Mouse (Mus musculus) MEL (cell line): ENCODE data around the gene Ppt2. TPM values are rescaled to one million over a fixed set of nuclear protein-coding genes. Genes with fewer than 3 reads are reported as not detected.

ENCODE experiments used
- DNase-seq: peaks from one replicate; pipeline ENCODE4 v3.0.0; 2011; ENCODE audit warnings: low read depth, low spot score
- H3K27ac ChIP-seq: 2 replicates; pipeline ENCODE4 v1.5.1; 2012; ENCODE audit warnings: low read depth, mild to moderate bottlenecking, control low read depth, low read length, moderate library complexity; ENCODE audit not compliant: control insufficient read depth
- H3K27me3 ChIP-seq, 2 experiments: fragments of 150-350 bp in 1 of 2; sonication (generic) in 1 of 2; 2 replicates each; pipeline ENCODE4 v1.6.1; 2012; ENCODE audit warnings: low read length in 2 of 2, mild to moderate bottlenecking in 2 of 2, improper control_type of control experiment in 1 of 2, moderate library complexity in 1 of 2; ENCODE audit not compliant: insufficient read depth in 2 of 2, control insufficient read depth in 1 of 2
- H3K36me3 ChIP-seq, 2 experiments: 2 replicates each; pipeline ENCODE4 v1.6.1; 2012 to 2014; ENCODE audit warnings: low read length in 2 of 2, improper control_type of control experiment in 1 of 2, inconsistent platforms in 1 of 2, mild to moderate bottlenecking in 1 of 2; ENCODE audit not compliant: insufficient read depth in 2 of 2, control insufficient read depth in 1 of 2
- H3K4me1 ChIP-seq, 2 experiments: fragments of 150-350 bp in 1 of 2; sonication (generic) in 1 of 2; 2 replicates each; pipeline ENCODE4 v1.6.1; 2012; ENCODE audit warnings: low read length in 2 of 2, improper control_type of control experiment in 1 of 2, mild to moderate bottlenecking in 1 of 2; ENCODE audit not compliant: insufficient read depth in 2 of 2, control insufficient read depth in 1 of 2
- H3K4me3 ChIP-seq, 2 experiments: fragments of 150-350 bp in 1 of 2; sonication (generic) in 1 of 2; 2 replicates each; pipeline ENCODE4 v1.5.1; 2012; ENCODE audit warnings: low read depth in 2 of 2, low read length in 2 of 2, mild to moderate bottlenecking in 2 of 2, moderate library complexity in 2 of 2, control low read depth in 1 of 2, improper control_type of control experiment in 1 of 2; ENCODE audit not compliant: control insufficient read depth in 1 of 2, insufficient read depth in 1 of 2
- H3K79me2 ChIP-seq: 2 replicates; pipeline ENCODE4 v1.6.1; 2012; ENCODE audit warnings: mild to moderate bottlenecking, low read length, moderate library complexity; ENCODE audit not compliant: control insufficient read depth, poor library complexity, insufficient read depth
- H3K9ac ChIP-seq: 2 replicates; pipeline ENCODE4 v1.6.1; 2012; ENCODE audit warnings: low read depth, mild to moderate bottlenecking, control low read depth, low read length, moderate library complexity; ENCODE audit not compliant: control insufficient read depth, poor library complexity, severe bottlenecking
- H3K9me3 ChIP-seq: fragments of 150-350 bp; sonication (generic); replicated peaks from 2 replicates; pipeline ENCODE4 v1.6.1; 2012; ENCODE audit warnings: mild to moderate bottlenecking, low read length, improper control_type of control experiment, moderate library complexity; ENCODE audit not compliant: insufficient read depth
- BHLHE40 ChIP-seq: IDR thresholded peaks from 2 replicates; pipeline ENCODE4 v1.6.1; 2012; ENCODE audit warnings: low read depth, mild to moderate bottlenecking, inconsistent platforms, low read length, improper control_type of control experiment, borderline replicate concordance
- CHD1 ChIP-seq: IDR thresholded peaks from 2 replicates; pipeline ENCODE4 v1.6.1; 2012; ENCODE audit warnings: low read depth, mild to moderate bottlenecking, inconsistent platforms, low read length, improper control_type of control experiment
- CHD2 ChIP-seq: IDR thresholded peaks from 2 replicates; pipeline ENCODE4 v1.6.1; 2011; ENCODE audit warnings: low read length, improper control_type of control experiment
- E2F4 ChIP-seq: IDR thresholded peaks from 2 replicates; pipeline ENCODE4 v1.6.1; 2011; ENCODE audit warnings: low read depth, low read length, improper control_type of control experiment, borderline replicate concordance
- ELF1 ChIP-seq: IDR thresholded peaks from 2 replicates; pipeline ENCODE4 v1.6.1; 2014; ENCODE audit warnings: low read depth, mild to moderate bottlenecking, inconsistent platforms, low read length, improper control_type of control experiment, moderate library complexity
- ETS1 ChIP-seq: IDR thresholded peaks from 2 replicates; pipeline ENCODE4 v1.6.1; 2012; ENCODE audit warnings: low read depth, mild to moderate bottlenecking, inconsistent platforms, low read length, improper control_type of control experiment, moderate library complexity
- MAZ ChIP-seq: IDR thresholded peaks from 2 replicates; pipeline ENCODE4 v1.6.1; 2012; ENCODE audit warnings: low read depth, mild to moderate bottlenecking, inconsistent platforms, low read length, improper control_type of control experiment
- MEF2A ChIP-seq: IDR thresholded peaks from 2 replicates; pipeline ENCODE4 v1.6.1; 2014; ENCODE audit warnings: low read depth, mild to moderate bottlenecking, inconsistent platforms, low read length, improper control_type of control experiment; ENCODE audit not compliant: poor library complexity, insufficient replicate concordance, severe bottlenecking; ENCODE audit errors: extremely low read depth
- MXI1 ChIP-seq: IDR thresholded peaks from 2 replicates; pipeline ENCODE4 v1.6.1; 2011; ENCODE audit warnings: mild to moderate bottlenecking, low read depth, low read length, improper control_type of control experiment
- MYC ChIP-seq: IDR thresholded peaks from 2 replicates; pipeline ENCODE4 v1.6.1; 2011; ENCODE audit warnings: low read depth, mild to moderate bottlenecking, low read length, improper control_type of control experiment, moderate library complexity
- NELFE ChIP-seq: IDR thresholded peaks from 2 replicates; pipeline ENCODE4 v1.6.1; 2011; ENCODE audit warnings: low read depth, low read length, improper control_type of control experiment
- NRF1 ChIP-seq: IDR thresholded peaks from 2 replicates; pipeline ENCODE4 v1.6.1; 2014; ENCODE audit warnings: low read depth, mild to moderate bottlenecking, inconsistent platforms, low read length, improper control_type of control experiment, moderate library complexity; ENCODE audit not compliant: poor library complexity, insufficient read depth, severe bottlenecking
- POLR2A ChIP-seq, 2 experiments: IDR thresholded peaks; 2 replicates each; pipeline ENCODE4 v1.6.1; 2011 to 2012; ENCODE audit warnings: low read length in 2 of 2, mild to moderate bottlenecking in 2 of 2, control low read depth in 1 of 2, improper control_type of control experiment in 1 of 2, low read depth in 1 of 2, moderate library complexity in 1 of 2; ENCODE audit not compliant: control insufficient read depth in 1 of 2, insufficient read depth in 1 of 2, poor library complexity in 1 of 2
- POLR2AphosphoS2 ChIP-seq: IDR thresholded peaks from 2 replicates; pipeline ENCODE4 v1.6.1; 2011; ENCODE audit warnings: low read length, improper control_type of control experiment
- RAD21 ChIP-seq: IDR thresholded peaks from 2 replicates; pipeline ENCODE4 v1.6.1; 2011; ENCODE audit warnings: mild to moderate bottlenecking, low read depth, low read length, improper control_type of control experiment
- SMC3 ChIP-seq: IDR thresholded peaks from 2 replicates; pipeline ENCODE4 v1.6.1; 2011; ENCODE audit warnings: low read depth, low read length, improper control_type of control experiment
- TAL1 ChIP-seq: IDR thresholded peaks from 2 replicates; pipeline ENCODE4 v1.6.1; 2012; ENCODE audit warnings: mild to moderate bottlenecking, inconsistent platforms, low read length, moderate library complexity, mixed read lengths
- TBP ChIP-seq: IDR thresholded peaks from 2 replicates; pipeline ENCODE4 v1.8.0; 2011; ENCODE audit warnings: low read depth, low read length, improper control_type of control experiment
- TCF12 ChIP-seq: IDR thresholded peaks from 2 replicates; pipeline ENCODE4 v1.6.1; 2014; ENCODE audit warnings: low read depth, mild to moderate bottlenecking, inconsistent platforms, low read length, improper control_type of control experiment, moderate library complexity
- UBTF ChIP-seq: IDR thresholded peaks from 2 replicates; pipeline ENCODE4 v1.6.1; 2012; ENCODE audit warnings: low read depth, mild to moderate bottlenecking, inconsistent platforms, low read length, improper control_type of control experiment, moderate library complexity, borderline replicate concordance; ENCODE audit not compliant: insufficient read depth
- USF1 ChIP-seq: IDR thresholded peaks from 2 replicates; pipeline ENCODE4 v1.6.1; 2014; ENCODE audit warnings: low read depth, mild to moderate bottlenecking, inconsistent platforms, low read length, improper control_type of control experiment, moderate library complexity
- USF2 ChIP-seq, 2 experiments: IDR thresholded peaks; 2 replicates each; pipeline ENCODE4 v1.6.1; 2011 to 2012; ENCODE audit warnings: improper control_type of control experiment in 2 of 2, low read length in 2 of 2, borderline replicate concordance in 1 of 2, inconsistent platforms in 1 of 2, low read depth in 1 of 2, mild to moderate bottlenecking in 1 of 2; ENCODE audit not compliant: insufficient read depth in 1 of 2
- ZC3H11A ChIP-seq: IDR thresholded peaks from 2 replicates; pipeline ENCODE4 v1.6.1; 2012; ENCODE audit warnings: low read depth, mild to moderate bottlenecking, inconsistent platforms, low read length, improper control_type of control experiment
- polyA plus RNA-seq, 2 experiments: library from polyadenylated mRNA; stranded (reverse) in 1 of 2; unstranded in 1 of 2; fragments of >175 nt in 1 of 2; fragments of >200 nt in 1 of 2; gene quantifications; 2 replicates each; pipeline versions ENCODE4 v1.2.1 to v1.2.4; 2012; ENCODE audit warnings: low replicate concordance in 2 of 2, low read depth in 1 of 2; ENCODE audit not compliant: insufficient read length in 2 of 2, insufficient read depth in 1 of 2, missing spikeins in 1 of 2
- total RNA-seq: library from RNA; depleted of rRNA; stranded (reverse); fragments of 300-350 nt; gene quantifications from 2 replicates; pipeline ENCODE4 v1.2.3, GENCODE M21; 2012

Ppt2 gene
- total and polyA plus RNA-seq, 3 experiments, result 29.2 to 147 (median 67.1) TPM

GRCm38 (mm10) chr17:34653746-34654285 lies 25.5 kb upstream of the Ppt2 start (continued):
- TF ChIP-seq TBP (no peak), NELFE (no peak), MEF2A (no peak), TCF12 (no peak), UBTF (no peak), MYC (no peak), BHLHE40 (no peak), TAL1 (no peak), CHD1 (no peak), USF2 (IDR thresholded peaks at IDR 0.05; ENCODE audit: borderline replicate concordance in 1 of 2, insufficient read depth in 1 of 2, low read depth in 1 of 2, low read length in 2 of 2) (no peak), ETS1 (no peak)

- no peak for DNase-seq
- Histone ChIP-seq H3K9me3 (no peaks in the 10 kb centered on the region), H3K27ac (no peak overlapping the region), H3K4me1 (peaks cover 0 to 6% of the 10 kb centered on the region in 2 experiments; a peak in 1 of 4 replicates), H3K79me2 (peaks cover 6% of the 10 kb centered on the region), H3K4me3 (no peak overlapping the region), H3K9ac (no peak overlapping the region), H3K36me3 (peaks cover 0 to 3% of the 10 kb centered on the region in 2 experiments; a peak in 2 of 4 replicates), H3K27me3 (no peaks in the 10 kb centered on the region)
- TF ChIP-seq USF1 (no peak), RAD21 (no peak), POLR2AphosphoS2 (no peak), POLR2A (IDR thresholded peaks at IDR 0.05; ENCODE audit: control insufficient read depth in 1 of 2, insufficient read depth in 1 of 2, low read depth in 1 of 2, low read length in 2 of 2, poor library complexity in 1 of 2) (no peak), MAZ (no peak), UBTF (no peak), MYC (no peak), NRF1 (no peak), MXI1 (no peak), USF2 (IDR thresholded peaks at IDR 0.05; ENCODE audit: borderline replicate concordance in 1 of 2, insufficient read depth in 1 of 2, low read depth in 1 of 2, low read length in 2 of 2) (no peak), ZC3H11A (no peak), TAL1 (no peak), ELF1 (no peak), SMC3 (no peak), CHD2 (no peak), TBP (no peak), CHD1 (no peak), E2F4 (no peak)
These were observed 24.7 kb upstream of the Ppt2 start for GRCm38 (mm10) chr17:34652985-34653384.
